Mouse (Mus musculus): ENCODE data around the gene Tubgcp6. TPM values are rescaled to one million over a fixed set of nuclear protein-coding genes. Genes with fewer than 3 reads are reported as not detected.

Tubgcp6 gene
- 26.0 TPM for polyA plus RNA-seq (2017; shearing (Covaris generic))

DNA sequence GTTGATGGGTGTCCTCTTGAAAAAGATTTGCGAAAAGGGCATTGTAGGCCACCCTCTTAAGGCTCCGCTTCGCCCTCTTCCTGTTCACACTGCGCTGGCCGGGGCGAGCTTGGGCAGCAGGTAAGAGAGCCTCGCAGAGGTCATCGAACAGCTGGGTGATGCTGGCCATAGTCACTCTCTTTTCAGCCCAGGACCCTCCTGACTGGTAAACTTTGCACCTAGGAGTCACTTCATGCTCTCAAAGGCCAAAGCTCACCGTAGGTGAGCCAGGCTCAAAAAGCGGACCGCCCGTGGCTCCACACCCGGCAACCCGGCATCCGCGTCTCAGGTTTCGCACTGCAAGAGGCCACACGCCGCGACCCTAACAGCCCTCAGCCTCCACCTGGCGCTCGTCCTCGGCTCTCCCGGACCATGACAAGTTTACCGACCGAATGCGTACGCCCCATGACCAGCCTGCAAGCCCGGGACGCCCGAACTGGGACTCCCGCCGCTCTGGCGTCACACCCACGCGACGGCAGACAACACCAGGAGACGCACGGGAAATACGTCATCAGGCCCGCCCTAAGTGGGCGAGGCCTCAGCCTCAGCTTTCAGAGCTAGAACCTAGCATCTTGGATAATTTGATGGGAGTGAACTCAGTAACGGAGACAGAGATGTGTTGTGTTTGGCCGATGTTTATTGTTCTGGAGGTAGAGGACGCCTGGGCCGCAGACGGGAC, at the start of gene Tubgcp6:
TSS of gene Tubgcp6 (minus strand) at position 464 of the 718 bp plus-strand sequence.

DNA sequence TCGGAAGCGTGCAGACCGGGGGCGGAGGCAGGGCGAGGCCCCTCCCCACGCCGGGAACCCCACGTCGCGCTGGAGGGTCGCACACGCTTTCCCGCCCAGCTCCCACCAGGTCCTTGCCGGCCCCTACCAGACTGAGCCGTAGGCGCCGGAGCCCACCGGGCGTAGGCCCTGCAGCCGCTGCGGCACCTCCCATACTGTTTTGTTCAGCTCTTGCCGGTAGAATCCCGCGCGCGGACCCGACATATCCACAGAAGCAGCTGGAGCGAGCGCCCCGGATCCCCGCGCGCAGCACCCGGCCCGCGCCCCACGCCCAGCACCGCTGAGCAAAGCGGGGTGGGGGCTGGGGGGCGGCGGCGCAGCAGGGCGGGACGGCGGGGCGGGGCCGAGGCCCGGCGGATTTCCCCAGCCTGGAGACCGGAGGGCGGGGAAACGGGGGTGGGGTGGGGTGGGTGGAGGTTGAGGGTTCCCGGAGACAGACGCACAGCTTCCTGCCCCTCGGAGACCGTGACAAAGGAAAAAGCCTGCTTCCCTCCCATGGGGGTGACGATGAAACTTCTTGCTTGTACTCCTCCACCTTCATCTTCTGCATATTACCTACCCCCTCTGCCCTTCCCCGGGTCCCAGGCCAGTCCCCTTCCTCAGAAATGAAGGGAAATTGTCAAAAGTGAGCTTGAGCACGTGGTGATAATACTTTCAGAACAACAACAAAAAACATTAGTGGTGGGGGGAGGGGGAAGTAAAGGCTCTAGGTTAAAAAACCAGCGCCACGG, 26.5 kb upstream of the Tubgcp6 start, which contains the start of gene Mapk11:
TSS of gene Mapk11 (minus strand) at position 358 of the 770 bp plus-strand sequence.

DNA sequence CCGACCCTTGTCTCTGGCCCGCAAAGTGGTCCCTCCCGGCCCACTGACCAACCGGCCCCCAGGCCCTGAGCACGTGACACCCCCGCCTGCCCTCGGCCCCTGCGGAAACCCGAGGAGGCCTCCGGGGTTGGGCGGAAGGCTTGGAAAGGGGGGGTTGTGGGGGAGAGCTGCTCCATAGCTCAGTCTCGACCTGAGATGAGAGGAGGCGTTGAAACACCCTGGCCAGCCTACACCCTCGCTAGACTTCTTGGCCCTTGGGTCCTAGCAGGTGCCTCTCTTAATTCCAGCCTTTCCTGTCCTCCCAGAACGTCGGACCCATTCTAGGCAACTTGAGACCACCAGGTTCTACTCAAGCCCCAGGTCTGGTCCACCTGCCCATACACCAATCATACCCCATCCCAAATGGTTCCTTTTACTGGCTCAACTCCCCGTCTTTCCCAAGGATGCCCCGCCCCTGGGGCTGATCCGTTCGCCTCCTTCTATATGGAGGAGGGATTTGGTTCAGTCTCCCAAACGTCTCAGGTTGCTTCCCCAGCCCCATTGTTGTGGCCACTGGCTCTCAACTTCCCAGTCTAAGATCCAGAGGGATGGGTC, 17.8 kb upstream of the Tubgcp6 start, which contains the start of gene Mapk12:
TSS of gene Mapk12 (minus strand) at position 45 of the 594 bp plus-strand sequence.

DNA sequence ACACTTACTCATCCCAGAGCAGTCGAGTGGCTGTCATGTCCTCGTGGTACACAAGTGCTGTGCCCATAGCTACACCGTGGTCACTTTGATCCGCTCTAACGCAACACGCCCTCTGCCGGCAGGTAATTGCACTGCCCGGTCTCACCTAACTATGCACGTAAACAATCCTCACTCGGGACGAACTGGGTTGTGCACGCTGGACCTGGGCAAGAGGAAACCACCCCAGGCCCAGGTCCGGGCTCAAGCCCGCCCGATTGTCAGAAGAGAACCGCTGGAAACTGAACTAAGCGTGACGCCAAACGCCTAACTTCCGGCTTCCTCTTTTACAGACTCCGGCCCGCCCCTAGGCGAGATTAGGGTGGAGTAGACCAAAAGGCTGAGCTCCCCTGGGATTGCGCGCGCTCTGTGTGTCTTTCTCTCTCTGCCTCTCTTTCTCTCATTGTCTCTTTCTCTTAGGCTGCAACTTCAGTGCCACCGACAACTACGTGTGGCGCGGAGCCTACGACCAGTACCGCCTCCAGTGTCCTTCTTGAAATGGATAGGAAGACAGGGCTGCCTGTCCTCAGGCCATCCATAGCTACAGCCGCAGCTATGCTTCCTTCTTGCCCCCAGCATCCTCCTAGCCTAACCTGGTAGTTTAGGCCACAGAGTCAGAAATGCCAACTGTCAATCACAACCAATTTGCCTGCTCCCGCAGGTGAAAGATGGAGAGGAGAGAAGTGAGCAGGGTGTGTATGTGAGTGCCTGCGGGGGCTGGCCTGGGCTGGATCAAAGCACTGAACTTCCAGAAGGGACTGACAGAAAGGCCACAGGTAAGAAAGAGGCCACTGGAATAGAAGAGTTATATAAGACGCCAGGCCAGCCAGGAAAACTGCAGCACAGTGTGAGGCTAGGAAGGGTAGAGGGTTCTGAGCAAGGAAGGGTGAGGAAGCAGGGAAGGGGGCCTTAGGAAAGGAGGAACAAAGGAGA, 5.8 kb upstream of the Tubgcp6 start, which contains the start of gene Hdac10:
TSS of gene Hdac10 (minus strand) at position 319 of the 969 bp plus-strand sequence.

DNA sequence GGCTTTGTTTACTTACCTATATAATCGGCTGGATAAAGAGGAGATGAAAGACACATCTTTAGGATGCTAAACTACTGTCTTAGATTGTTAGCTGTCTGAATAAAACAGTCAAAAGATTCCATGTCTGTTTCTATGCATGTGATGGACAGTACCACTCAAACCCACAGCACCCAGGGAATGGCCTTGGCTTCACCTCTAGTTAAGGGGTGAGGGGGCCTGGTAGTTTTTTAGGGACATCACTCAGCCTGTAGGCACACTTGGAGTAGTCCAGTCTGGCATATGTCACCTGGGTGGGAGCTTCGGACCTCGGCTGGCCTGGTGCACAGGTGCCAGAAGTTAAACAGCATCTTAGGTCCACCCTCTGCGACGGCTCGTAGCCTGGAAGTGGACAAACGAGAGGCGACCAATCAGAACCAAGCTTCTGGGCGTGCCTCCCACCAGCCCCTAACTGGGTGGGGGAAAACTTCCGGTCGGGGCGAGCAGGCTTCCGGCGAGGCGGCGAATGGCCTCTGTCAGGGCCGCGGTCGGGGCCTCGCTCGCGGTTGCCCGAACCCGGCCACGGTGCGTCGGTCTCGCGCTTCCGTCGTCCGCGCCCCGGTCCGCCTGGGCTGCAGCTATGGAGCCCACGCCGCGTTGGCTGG, 34.2 kb downstream of the Tubgcp6 start, which contains the start of gene Selenoo:
TSS of gene Selenoo (plus strand) at position 478 of the 641 bp plus-strand sequence.

DNA sequence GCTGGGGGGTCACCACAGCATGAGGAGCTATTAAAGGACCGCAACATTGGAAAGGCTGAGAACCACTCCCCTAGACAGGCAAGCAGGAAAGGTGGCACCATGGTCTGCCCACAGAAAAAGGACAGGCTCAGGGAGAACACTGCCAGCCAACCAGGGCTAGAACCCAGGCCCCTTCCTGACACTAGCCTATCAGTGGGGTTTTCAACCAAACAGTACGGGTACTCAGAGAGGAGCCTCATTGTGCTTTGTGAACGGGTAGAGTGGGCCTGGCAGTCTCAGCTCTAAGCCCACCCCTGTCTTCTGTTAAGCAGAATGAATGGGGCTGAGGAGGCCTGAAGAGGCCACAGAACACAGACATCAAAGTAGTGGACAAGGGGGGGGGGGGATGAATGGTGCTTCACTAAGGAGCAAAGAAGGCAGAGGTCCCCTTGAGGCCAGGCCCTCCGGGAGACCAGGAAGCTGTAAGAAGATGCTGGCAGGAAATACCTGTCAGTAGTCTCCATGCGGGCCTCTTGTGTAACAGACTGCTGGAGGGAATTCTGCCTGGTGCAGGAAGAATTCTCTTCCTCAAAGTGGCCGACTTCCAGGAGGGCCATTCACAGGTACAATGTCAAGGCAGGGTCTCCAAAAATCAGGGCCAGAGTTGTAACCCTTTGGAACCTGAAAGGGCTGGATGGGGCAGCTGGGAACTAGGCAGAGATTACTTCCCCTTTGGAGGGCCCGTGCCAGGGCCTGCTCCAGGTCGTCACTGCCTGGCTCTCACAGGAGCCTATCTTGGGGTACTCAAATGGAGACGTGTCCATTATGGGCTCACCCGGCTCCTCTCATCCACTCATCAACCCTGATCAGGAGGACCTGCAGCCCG, 48.1 kb downstream of the Tubgcp6 start, which contains the start of gene Trabd:
TSS of gene Trabd (plus strand) at position 512 of the 865 bp plus-strand sequence.

DNA sequence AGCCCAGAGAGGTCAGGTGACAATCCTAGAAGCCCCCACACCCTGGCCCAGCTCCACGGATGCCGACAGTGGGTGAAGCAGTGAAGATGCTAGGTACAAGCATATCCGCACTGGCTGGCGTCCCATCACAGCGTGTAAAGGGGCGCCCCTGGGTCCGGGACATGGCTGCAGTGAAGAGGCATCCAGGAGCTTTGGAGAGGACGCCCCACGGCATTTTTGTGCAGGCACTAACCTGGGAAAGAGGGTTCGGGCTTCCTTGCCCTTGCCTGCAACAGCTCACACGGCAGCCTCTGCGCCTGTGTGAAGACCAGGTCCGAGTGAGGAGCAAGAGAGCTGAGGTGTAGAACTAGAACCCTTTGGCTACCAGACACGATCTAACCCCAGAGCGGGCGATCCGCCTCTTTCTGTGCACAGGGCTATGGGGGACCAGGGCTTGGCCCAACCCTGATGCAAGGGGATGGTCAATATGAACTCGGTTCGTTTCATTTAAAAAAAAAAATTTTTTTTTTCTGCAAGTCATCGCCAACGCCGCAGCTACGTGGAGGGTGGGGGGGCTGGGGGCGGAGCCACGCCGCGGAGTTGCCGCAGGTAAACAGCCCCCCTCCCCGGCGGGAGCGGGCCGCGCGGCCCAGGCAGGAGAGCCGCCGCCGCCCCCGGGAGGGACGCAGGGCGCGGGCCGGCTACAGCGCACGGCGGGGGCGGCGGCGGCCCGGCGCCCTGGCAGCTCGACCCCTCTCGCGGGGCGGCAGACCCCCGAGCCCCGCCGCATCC, 63.6 kb downstream of the Tubgcp6 start, which contains the start of gene Panx2:
TSS of gene Panx2 (plus strand) at position 574 of the 771 bp plus-strand sequence.

Other genes starting within 250 kb of the Tubgcp6 start
- gene Ttll8, start 168.7 kb downstream of the Tubgcp6 start, polyA plus RNA-seq (2017; shearing (Covaris generic)) = not detected
- not detected for gene Mlc1, start 144.1 kb downstream of the Tubgcp6 start, polyA plus RNA-seq (2017; shearing (Covaris generic))
- not detected for gene Mov10l1, start 140.2 kb downstream of the Tubgcp6 start, polyA plus RNA-seq (2017; shearing (Covaris generic))
- not detected for gene Panx2, start 63.4 kb downstream of the Tubgcp6 start, polyA plus RNA-seq (2017; shearing (Covaris generic))
- gene Trabd, start 48.0 kb downstream of the Tubgcp6 start, polyA plus RNA-seq (2017; shearing (Covaris generic)) = 85.0 TPM
- 58.5 TPM for gene Selenoo, start 34.0 kb downstream of the Tubgcp6 start, polyA plus RNA-seq (2017; shearing (Covaris generic))
- 79.2 TPM for gene Hdac10, start 5.6 kb upstream of the Tubgcp6 start, polyA plus RNA-seq (2017; shearing (Covaris generic))
- 9.8 TPM for gene Mapk12, start 17.6 kb upstream of the Tubgcp6 start, polyA plus RNA-seq (2017; shearing (Covaris generic))
- gene Mapk11, start 26.5 kb upstream of the Tubgcp6 start, polyA plus RNA-seq (2017; shearing (Covaris generic)) = 83.5 TPM
- 4.8 TPM for gene Plxnb2, start 57.7 kb upstream of the Tubgcp6 start, polyA plus RNA-seq (2017; shearing (Covaris generic))
- gene Dennd6b, start 73.4 kb upstream of the Tubgcp6 start, polyA plus RNA-seq (2017; shearing (Covaris generic)) = 49.0 TPM
- 20.3 TPM for gene Ppp6r2, start 88.4 kb upstream of the Tubgcp6 start, polyA plus RNA-seq (2017; shearing (Covaris generic))
- gene Sbf1, start 192.2 kb upstream of the Tubgcp6 start, polyA plus RNA-seq (2017; shearing (Covaris generic)) = 226 TPM
- not detected for gene Adm2, start 199.6 kb upstream of the Tubgcp6 start, polyA plus RNA-seq (2017; shearing (Covaris generic))
- gene Miox, start 211.3 kb upstream of the Tubgcp6 start, polyA plus RNA-seq (2017; shearing (Covaris generic)) = not detected
- 61.9 TPM for gene Lmf2, start 232.5 kb upstream of the Tubgcp6 start, polyA plus RNA-seq (2017; shearing (Covaris generic))
- 177 TPM for gene Ncaph2, start 232.6 kb upstream of the Tubgcp6 start, polyA plus RNA-seq (2017; shearing (Covaris generic))